Mouse (Mus musculus) cerebellum, postnatal 14 days (tissue): ENCODE data around the gene Nsd1.
"Not testable (repeated sequence)": the region's sequence is repeated elsewhere in the genome, so short reads cannot be mapped to it uniquely, and the experiment has no call there.

ENCODE experiments used
- DNase-seq, 2 experiments: peaks; one replicate each; pipeline ENCODE4 v3.0.0; 2021; ENCODE audit warnings: mixed read lengths in 2 of 2

The Nsd1 gene

DNA sequence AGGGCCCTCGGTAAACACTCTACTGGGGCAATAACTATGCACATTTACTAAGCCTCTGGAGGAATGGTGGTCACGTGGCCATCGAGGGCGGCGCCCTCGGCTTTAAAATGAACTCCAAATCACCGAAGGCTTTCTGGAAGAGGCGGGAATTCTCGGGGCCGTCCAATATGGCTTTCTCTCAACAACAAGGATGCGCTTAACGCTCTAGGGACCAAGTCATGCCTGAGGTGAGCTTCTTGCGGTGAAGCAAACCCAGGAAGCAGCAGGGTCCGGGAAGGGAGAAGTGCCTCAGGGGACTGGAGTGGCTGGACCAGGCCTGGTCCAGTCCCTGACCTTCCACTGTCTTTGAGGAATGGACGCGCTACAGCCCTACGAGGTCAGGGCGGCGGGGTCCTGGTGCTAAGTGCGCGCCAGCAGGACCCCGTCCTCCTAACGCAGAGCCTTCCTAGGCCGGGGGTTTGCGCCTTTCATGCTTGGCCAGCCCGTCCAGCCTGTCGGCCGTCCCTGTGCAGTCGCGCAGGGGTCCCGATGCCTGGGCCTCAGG, at the start of gene Nsd1:
TSS of gene Nsd1 (plus strand) at position 134 of the 544 bp plus-strand sequence.
- no peak for DNase-seq

DNA sequence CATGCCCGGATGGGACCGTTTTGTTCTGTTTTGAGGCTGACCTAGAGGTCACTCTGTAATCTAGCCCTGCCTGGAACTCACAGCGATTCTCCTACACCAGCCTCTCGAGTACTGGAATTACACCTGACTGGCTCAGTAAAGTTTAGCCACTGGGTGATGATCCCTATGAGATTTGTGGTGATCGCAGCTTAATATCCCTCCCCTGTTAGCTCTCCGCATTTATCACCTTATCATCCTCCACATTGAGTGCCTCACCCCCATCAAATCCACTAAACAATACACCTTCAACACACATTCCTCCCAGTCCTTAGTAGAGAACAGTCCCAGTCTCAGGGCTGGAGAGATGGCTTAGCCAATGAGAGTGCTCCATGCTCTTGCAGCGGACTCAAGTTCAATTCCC, 47.2 kb upstream of the Nsd1 start:
- DNase-seq, result no peak

DNA sequence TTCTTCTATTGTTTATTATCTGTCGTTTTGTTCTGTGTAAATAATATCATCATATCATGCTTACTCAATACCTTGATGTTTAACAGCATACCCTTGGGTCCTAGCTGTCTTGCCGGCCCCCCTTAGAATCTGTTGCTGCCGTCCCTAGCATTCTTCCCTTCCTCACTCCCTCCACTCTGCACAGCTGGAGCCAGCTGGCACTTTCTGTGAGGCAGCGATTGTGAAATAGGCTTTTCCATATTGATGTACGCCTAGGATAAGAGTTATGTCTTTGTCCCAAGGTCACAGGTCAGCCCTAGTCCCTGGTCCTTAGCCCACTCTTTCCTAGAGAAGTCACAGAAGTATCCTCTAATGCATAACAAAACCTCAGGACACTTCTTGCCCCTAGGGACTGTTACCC, 46.0 kb upstream of the Nsd1 start:
- no peak for DNase-seq

DNA sequence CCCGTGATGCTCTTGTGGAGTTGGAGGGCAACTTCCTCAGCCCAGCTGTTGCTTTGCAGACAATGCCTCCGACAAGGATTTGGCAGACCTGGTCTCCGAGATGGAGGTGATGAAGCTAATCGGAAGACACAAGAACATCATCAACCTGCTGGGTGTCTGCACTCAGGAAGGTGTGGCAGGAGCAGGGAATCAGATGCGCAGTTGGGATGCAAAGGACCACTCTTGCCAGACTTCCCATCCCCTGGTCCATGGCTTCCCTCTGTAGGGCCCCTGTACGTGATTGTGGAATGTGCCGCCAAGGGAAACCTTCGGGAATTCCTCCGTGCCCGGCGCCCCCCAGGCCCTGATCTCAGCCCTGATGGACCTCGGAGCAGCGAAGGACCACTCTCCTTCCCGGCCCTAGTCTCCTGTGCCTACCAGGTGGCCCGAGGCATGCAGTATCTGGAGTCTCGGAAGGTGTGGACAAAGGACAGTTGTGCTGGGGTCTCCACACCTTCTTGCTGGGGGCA, 43.7 kb upstream of the Nsd1 start:
- no peak for DNase-seq

DNA sequence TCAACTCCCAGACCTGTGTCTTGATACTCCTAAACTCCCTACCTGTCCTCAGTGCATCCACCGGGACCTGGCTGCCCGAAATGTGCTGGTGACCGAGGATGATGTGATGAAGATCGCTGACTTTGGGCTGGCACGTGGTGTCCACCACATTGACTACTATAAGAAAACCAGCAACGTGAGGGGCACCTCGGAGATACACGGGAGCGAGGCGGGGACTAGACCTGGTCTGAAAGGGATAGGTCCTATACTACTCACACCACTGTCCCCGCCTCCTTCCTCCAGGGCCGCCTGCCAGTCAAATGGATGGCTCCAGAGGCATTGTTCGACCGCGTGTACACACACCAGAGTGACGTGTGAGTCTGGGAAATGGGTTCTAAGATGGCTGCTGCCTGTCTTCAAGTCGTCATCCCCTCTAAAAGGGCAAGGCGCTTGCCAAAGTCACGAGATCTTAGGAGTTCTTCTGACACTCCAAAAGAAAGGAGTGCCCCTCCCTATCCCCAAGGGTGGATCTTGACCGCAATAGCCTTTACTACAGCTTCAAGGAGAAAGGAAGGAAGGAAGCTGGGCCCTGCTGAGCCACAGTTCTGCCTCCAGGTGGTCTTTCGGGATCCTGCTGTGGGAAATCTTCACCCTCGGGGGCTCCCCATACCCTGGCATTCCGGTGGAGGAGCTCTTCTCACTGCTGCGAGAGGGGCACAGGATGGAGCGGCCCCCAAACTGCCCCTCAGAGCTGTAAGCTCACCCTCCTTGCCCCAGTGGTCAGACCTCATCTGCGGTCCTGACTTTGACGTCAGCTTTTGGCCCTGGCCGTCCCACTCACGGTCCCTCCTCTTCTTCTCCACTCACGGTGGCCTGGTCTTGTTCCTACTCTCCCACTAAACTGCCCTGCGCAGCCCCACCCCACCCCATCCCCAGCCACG, 42.5 kb upstream of the Nsd1 start:
- DNase-seq, result no peak

DNA sequence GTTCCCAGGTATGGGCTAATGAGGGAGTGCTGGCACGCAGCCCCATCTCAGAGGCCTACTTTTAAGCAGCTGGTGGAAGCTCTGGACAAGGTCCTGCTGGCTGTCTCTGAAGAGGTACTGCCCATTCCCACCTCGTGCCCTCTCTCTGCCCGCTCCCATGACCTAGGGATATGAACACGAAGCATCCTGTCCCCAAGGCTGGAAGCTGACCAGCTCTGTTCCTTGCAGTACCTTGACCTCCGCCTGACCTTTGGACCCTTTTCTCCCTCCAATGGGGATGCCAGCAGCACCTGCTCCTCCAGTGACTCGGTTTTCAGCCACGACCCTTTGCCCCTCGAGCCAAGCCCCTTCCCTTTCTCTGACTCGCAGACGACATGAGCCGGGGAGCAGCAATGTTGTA, 41.8 kb upstream of the Nsd1 start:
- DNase-seq, result no peak

DNA sequence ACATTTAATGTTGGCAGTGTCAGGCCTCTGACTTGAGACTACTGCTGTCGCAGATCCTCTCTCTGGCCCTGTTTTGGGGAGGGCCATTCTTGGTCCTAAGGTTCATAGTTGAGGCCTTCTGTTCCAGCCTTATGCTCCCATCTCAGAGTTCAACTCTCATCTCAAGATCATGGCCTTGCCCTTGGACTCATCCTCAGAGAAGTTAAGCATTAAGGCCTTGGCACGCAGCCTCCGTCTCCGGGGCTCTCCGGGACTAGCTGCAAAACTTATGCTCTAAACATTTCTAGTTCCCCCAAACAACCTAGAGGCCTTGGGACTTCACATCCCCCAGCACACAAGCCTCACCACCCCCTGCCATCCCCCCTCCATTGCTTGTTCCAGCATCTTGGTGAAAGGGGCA, 41.3 kb upstream of the Nsd1 start:
- no peak for DNase-seq

DNA sequence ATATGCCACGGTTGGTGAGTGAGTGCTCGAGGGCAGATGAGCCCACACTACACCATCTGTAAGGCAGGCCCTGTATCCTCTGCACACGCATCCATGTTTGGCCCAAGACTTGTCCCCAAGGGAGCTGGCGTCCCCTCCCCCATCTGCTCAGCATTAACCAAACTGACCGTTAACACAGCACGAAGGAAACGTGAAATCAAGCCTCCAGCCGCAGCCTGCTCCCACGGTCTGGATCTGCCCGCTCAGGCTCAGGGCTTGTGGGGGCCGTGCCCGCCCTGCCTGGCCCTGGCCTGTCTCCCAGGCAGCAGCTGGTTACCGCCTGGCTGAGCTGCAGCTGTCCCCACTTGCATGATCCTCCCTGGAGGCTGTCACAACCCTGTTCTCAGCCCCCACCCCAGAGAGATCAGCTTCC, 40.6 kb upstream of the Nsd1 start:
- DNase-seq, result peak; percentile 51 to 74

DNA sequence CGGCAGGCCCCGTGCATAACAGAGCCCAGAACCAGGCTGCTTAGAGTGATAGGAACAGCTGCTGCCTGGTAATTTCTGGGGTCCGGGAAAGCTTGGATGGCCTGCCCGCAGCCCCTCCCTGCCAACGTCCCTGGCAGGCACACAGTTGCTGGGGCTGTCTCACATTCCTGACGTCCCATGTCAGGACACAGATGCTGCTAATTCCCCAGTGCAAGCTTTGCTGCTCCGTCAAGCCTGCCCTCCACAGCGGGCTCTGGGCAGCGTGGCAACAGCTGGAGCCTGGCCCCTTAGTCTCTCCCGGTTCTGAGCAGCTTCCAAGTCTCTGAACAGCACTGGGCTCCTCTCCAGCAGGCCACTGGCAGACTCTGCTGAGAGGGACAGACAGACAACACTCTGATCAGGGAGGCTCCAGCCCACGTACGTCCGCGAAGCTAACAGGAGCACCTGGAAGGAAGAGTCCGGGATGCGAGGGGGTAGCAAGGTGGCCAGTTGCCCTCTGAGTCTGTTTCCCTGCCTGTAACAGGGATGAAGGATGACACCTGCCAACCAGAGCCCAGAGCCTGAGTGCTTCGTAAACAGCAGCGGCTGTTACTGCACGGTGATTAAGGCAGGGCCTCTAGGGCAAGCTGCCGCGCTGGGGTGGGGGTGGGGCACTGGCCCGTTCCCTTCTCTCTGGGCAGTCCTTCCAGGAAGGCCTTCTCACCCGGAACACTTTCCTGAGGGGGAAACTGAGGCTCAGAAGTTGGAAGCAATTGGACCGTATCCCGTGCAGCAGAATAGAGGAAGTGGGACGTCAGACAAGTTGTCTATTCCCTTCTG, 37.9 kb upstream of the Nsd1 start:
- peak; percentile 49 to 71 for DNase-seq

DNA sequence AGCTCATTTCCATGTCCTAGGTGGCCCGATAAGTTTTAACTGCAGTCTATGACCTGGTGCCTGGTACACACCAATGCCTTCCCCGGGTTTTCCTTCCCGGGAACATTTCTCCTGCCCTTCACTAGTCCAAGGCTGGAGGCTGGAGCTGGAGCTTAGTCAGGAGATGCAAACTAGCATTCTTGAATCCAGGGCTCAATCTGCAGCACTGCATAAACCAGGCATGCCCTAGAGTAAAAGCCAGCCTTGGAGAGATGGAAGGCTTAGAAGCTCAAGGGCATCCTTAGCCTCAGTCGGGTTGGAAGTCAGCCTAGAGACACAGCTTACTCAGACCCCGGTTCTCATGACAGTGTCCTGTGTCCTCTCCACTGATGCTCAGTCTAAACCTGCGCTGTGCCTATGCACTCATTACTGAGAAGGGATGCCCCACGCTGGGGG, 37.2 kb upstream of the Nsd1 start:
- DNase-seq, result no peak

DNA sequence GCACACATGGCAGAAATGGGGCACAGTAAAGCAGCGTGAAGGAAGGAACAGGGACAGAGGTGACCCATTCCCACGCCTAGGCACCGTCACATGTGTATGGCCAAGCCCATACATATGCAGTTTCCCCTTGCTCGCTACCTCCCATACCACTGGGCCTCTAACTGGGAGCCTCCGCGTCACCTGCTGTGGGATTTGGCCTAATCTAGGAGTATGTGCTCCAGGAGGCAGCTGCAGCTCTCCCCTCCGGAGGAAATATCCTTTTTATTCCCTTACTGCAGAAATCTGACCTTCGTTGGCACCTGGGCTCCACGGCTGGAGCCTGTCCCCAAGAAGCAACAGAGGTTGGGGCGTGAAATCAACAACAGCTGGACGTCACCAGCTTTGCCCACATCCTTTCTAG, 35.2 kb upstream of the Nsd1 start:
- DNase-seq, result no peak

DNA sequence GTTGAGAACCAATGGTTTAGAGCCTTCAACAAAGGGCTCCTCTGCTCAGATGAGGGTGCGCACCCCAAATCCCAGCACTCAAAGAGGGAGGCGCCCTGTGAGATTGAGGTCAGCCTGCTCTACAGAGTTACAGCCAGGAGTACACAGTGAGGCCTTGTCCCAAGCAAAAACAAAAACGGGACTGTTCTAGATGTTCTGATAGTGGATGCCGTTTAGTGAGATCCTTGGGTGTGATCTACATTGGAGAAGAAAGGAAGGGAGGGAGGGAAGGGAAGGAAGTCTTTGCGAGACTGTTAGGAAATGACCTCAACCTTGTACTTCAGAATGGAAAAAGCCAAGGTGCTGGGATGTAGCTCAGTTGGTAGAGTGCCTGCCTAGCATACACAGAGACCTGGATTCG, 33.3 kb upstream of the Nsd1 start:
- DNase-seq, result no peak

DNA sequence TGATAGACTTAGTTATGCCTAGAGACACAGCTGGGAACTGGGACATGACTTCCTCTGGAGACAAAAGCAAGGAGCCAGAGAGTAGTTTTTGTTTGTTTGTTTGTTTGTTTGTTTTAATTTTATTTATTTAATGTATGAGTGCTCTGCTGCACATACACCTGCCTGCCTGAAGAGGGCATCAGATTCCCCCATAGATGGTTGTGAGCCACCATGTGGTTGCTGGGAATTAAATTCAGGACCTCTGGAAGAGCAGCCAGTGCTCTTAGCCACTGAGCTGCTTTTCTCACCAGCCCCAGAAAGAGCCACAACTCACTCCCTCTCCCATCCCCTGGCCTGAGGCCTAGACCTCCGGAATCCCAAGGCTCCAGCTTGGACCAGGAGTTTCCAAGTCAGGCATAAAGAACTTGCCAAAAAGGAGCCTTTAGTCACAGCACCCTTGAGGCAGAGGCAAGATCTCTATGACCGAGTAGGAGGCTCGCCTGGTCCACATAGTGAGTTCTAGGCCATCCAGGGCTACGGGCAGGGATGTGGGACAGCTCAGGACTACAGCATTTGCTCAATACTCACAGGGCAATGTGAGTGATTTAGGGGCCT, 31.6 kb upstream of the Nsd1 start:
- no peak for DNase-seq

DNA sequence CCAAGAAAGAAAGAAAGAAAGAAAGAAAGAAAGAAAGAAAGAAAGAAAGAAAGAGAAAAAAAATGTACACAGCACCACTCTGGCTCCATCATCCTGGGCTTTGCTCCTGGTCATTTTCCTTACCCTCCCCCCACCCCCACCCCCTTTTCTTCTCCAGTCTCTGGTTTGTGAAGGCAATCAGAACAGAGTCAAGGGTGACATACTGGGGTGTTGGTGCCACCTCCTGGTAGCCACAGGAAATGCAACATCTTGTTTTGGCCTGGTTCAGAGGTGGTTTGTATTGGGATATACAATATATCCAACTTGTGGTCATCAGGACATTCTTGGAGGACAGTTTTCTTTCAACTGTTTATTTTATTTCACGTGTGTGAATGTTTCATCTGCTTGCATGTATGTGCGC, 31.0 kb upstream of the Nsd1 start:
- DNase-seq, result peak; percentile 87

DNA sequence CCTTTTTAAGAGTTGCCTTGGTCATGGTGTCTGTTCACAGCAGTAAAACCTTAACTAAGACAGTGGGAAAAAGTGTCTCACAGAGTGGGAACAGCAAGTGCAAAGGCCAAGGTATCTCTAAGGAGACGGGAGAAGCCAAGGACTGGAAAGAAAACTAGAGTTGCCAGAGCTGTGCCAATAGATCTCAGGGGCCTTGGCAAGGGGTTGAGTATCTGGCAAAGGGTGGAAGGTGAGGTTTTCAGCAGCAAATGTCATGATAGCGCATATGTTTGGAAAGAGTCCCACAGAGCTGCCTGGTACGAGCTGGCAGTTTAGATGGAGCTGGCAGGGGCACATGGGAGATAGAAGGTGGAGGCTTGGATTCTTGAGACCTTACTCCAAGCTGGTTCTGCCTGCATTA, 30.0 kb upstream of the Nsd1 start:
- DNase-seq, result peak in 1 of 2 experiments; percentile 56

DNA sequence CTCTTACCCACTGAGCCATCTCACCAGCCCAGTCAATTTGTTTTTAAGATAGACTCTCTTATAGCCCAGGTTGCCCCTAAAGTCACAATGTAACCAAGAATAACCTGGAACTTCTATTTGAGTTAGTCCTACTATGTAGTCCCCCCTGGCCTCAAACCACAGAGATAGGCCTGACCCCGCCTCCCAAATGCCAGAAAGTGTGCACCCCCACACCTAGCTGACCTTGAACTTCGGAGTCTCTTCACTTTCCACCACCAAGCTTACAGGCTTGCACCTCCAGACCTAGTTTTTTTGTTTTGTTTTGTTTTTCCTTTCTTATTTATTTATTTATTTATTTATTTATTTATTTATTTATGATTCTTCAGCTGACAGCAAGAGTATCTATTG, 27.8 kb upstream of the Nsd1 start:
- no peak for DNase-seq

DNA sequence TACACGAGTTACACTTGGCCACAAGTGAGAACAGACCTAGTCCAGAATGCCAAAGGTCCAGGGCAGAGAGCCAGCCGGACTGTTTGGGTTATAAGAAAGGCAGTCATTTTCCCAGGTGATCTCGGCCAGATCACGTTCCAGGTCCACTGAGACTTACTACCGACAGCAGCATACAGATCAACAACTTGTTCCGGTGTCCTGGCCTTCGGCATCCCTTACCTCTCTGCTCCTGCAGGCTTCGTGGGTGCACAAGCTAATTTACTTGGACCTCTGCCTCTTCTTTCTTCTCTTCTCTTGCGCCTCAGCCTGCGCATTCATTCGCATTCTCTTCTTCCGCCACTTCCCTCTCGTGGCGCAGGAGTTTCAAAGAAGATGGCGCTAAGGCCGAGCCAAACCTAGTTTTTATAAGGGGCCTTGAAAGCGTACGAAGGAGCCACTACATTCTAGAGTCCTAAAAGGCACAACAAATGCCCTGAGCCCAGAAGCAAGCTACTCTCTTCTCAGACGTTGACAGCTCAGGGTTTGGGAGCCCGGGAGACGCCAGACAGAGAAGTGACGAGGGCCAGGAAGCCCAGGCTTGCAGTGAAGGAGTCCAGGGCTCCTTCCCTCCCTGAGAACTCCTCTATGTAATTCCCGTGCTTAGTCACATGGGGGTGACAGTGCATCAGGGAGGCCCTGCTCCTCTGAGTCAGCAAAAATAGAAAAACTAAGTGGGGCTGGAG, 27.2 kb upstream of the Nsd1 start:
- peak; percentile 72 to 76 for DNase-seq

DNA sequence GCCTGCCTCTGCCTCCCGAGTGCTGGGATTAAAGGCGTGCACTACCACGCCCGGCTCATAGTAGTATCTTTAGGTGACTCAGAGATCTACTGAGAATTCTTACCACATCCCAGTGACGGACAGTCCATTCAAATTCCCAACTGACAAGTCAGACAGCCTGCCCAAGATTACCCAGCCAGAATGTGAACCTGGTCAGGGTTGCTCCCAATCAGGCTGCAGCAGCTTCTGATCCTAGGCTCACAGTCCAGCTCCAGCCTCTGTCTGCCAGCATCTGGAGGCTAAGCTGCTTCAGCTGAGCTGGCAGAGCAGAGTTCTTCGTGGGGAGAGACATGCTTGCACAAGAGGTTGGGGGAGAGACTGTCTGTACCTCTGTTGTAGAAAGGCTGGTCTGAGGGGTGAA, 26.2 kb upstream of the Nsd1 start:
- no peak for DNase-seq

DNA sequence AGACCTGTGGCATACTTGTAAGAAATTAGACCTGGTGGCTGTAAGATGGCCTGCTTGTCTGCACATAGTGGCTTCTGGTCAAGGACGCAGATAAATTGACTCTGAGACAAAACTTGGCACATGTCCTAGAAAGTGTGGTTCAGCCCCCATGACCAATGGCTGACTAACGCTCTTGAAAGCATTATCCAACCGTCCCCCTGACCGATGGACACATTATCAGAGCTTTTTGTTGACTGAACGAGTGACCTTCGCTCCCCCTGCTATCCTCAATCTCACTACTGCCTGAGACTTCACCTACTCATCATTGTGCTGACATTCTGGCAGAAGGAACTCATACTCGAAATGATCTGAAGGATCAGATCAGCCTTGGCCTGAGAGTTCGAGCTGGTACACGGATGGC, 22.5 kb upstream of the Nsd1 start:
- DNase-seq, result not testable (repeated sequence)

DNA sequence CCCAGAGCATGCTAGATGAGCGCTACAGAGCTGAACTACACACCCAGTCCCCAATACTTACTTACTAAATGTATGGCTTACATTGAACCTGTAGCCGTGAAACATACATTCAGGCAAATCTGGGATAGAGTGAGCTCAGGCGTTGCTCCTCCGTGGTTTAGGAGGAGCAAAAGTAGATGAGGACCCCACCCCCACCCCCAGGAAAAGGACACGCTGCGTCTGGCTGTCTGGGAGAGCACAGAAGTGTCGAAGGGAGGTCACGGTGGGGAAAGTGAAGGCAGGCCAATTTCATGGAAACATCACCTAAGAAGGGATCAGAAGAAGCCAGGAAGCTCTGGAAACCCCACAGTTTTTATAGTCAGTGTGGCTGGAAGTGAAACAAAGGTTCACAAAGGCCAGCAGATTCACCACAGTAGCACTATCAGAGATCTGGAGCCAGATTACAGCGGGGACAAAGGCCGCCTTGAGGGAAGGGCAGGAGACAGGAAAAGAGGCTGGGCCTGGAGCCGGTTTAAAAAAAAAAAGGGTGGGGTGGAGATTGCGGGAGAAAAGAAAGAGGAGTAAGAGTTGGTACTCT, 20.0 kb upstream of the Nsd1 start:
- DNase-seq, result no peak

DNA sequence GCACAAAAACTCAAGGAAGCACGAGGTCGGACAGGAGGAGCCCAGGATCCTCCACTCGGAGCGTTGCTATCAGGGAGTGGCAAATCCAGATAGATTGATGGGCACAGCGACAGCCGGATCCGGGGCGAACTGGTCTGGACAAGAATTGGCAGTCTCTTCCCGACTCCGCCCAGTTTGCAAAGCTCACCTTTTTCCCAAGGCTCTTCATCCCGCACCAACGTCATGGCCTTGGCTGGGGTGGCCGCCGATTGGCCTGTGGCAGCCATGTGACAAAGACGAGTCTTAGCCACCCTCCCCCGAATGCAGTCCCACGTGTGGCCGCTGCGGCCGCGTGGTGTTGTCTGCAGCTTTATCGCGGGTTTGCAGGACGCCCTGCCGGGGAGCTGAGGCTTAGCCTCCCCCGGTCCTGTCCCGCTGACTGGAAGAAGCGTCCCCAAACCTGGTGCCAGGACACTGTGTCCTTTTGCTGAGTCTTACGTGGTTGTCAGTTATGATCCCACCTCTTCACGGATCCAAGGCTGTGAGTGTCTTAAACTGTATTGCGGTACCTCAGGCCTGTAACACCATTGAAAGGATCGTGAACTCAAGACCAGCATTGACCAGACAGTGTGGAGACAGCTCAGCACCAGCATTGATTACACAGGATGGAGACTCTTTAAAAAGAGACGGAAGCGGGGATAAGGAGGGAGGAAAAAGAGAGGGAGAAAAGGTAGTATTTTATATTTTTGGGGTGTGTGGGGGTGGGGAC, 19.3 kb upstream of the Nsd1 start:
- DNase-seq, result peak; percentile 97
